Mouse (Mus musculus): Measurements from ENCODE around the gene Prss2. TPM values are rescaled to one million over a fixed set of nuclear protein-coding genes. Genes with fewer than 3 reads are reported as not detected.
"Not testable (repeated sequence)": the region's sequence is repeated elsewhere in the genome, so short reads cannot be mapped to it uniquely, and the experiment has no call there.

Gene Prss2
- polyA plus RNA-seq (2015; fragmentation: Nextera tagmentation; extraction: Ambion mirVana), result 0.54 TPM in 1 of 2 replicates, not detected in the other

GRCm38 (mm10) chr6:41521487-41521886, at the start of gene Prss2:
TSS of gene Prss2 (plus strand) at chr6:41521787.
- WGBS, result 61% methylated on average over 1 of the region's 1 CpGs
- ATAC-seq (ENCODE audit: borderline replicate concordance, extremely low read depth, low FRiP score, low TSS enrichment), result no peak
- no peak within 1 kb of the TSS for H3K4me2 ChIP-seq

GRCm38 (mm10) chr6:41499374-41499773, 22.2 kb upstream of the Prss2 start:
- Histone ChIP-seq H3K4me3 (no peak overlapping the region), H3K9me3 (no peaks in the 10 kb centered on the region), H3K4me2 (no peak overlapping the region), H3K36me3 (no peaks in the 10 kb centered on the region), H3K27ac (no peak overlapping the region), H3K4me1 (no peaks in the 10 kb centered on the region), H3K9ac (no peak overlapping the region), H3K27me3 (no peaks in the 10 kb centered on the region)
- WGBS, result 80% methylated on average over 3 of the region's 3 CpGs
- no peak for ATAC-seq (ENCODE audit: borderline replicate concordance, extremely low read depth, low FRiP score, low TSS enrichment)

More at GRCm38 (mm10) chr6:41521487-41521886, at the start of gene Prss2:
- no peaks in the 10 kb centered on the region for H3K36me3 ChIP-seq
- H3K4me1 ChIP-seq, result no peaks in the 10 kb centered on the region
- no peaks in the 10 kb centered on the region for H3K27me3 ChIP-seq
- H3K9me3 ChIP-seq, result no peaks in the 10 kb centered on the region
- no peak within 1 kb of the TSS for H3K4me3 ChIP-seq
- H3K9ac ChIP-seq, result no peak within 1 kb of the TSS
- H3K27ac ChIP-seq, result no peak within 1 kb of the TSS

GRCm38 (mm10) chr6:41504915-41505314, 16.7 kb upstream of the Prss2 start:
- Histone ChIP-seq H3K4me1 (no peaks in the 10 kb centered on the region), H3K9me3 (no peaks in the 10 kb centered on the region), H3K27me3 (no peaks in the 10 kb centered on the region), H3K4me3 (no peak overlapping the region), H3K4me2 (no peak overlapping the region), H3K36me3 (no peaks in the 10 kb centered on the region), H3K9ac (no peak overlapping the region), H3K27ac (no peak overlapping the region)
- 78% methylated on average over 2 of the region's 2 CpGs for WGBS
- ATAC-seq (ENCODE audit: borderline replicate concordance, extremely low read depth, low FRiP score, low TSS enrichment), result no peak

GRCm38 (mm10) chr6:41505323-41505722, 16.3 kb upstream of the Prss2 start:
- Histone ChIP-seq H3K4me3 (no peak overlapping the region), H3K27ac (no peak overlapping the region), H3K9ac (no peak overlapping the region), H3K36me3 (no peaks in the 10 kb centered on the region), H3K4me2 (no peak overlapping the region), H3K4me1 (no peaks in the 10 kb centered on the region), H3K27me3 (no peaks in the 10 kb centered on the region), H3K9me3 (no peaks in the 10 kb centered on the region)
- ATAC-seq (ENCODE audit: borderline replicate concordance, extremely low read depth, low FRiP score, low TSS enrichment), result no peak
- 59% methylated on average over 6 of the region's 6 CpGs for WGBS

- Histone ChIP-seq H3K27me3 (no peaks in the 10 kb centered on the region), H3K9ac (no peak overlapping the region), H3K36me3 (no peaks in the 10 kb centered on the region), H3K27ac (no peak overlapping the region), H3K4me2 (no peak overlapping the region), H3K4me3 (no peak overlapping the region), H3K9me3 (no peaks in the 10 kb centered on the region), H3K4me1 (no peaks in the 10 kb centered on the region)
- no peak for ATAC-seq (ENCODE audit: borderline replicate concordance, extremely low read depth, low FRiP score, low TSS enrichment)
- 58% methylated on average over 6 of the region's 6 CpGs for WGBS
Measured at GRCm38 (mm10) chr6:41518017-41518524, 3.5 kb upstream of the Prss2 start.

- Histone ChIP-seq H3K4me1 (no peaks in the 10 kb centered on the region), H3K4me2 (no peak overlapping the region), H3K9ac (no peak overlapping the region), H3K27me3 (no peaks in the 10 kb centered on the region), H3K4me3 (no peak overlapping the region), H3K9me3 (no peaks in the 10 kb centered on the region), H3K36me3 (no peaks in the 10 kb centered on the region), H3K27ac (no peak overlapping the region)
- no peak for ATAC-seq (ENCODE audit: borderline replicate concordance, extremely low read depth, low FRiP score, low TSS enrichment)
Measured at GRCm38 (mm10) chr6:41526453-41526852, 4.9 kb downstream of the Prss2 start.

- H3K9me3 ChIP-seq, result no peaks in the 10 kb centered on the region
- H3K9ac ChIP-seq, result no peak overlapping the region
- no peak overlapping the region for H3K27ac ChIP-seq
- no peak overlapping the region for H3K4me2 ChIP-seq
- no peak for ATAC-seq (ENCODE audit: borderline replicate concordance, extremely low read depth, low FRiP score, low TSS enrichment)
- no peaks in the 10 kb centered on the region for H3K4me1 ChIP-seq
- no peaks in the 10 kb centered on the region for H3K36me3 ChIP-seq
- no peaks in the 10 kb centered on the region for H3K27me3 ChIP-seq
- H3K4me3 ChIP-seq, result no peak overlapping the region
- WGBS, result 79% methylated on average over 1 of the region's 1 CpGs
Measured at GRCm38 (mm10) chr6:41527402-41527801, 5.8 kb downstream of the Prss2 start.

- H3K27ac ChIP-seq; H3K4me3 ChIP-seq; H3K4me1 ChIP-seq; H3K36me3 ChIP-seq; H3K4me2 ChIP-seq; H3K27me3 ChIP-seq; H3K9me3 ChIP-seq; ATAC-seq (ENCODE audit: borderline replicate concordance, extremely low read depth, low FRiP score, low TSS enrichment); H3K9ac ChIP-seq: not testable (repeated sequence)
- WGBS, result 0% methylated on average over 1 of the region's 2 CpGs
Measured at GRCm38 (mm10) chr6:41529987-41530386, 8.4 kb downstream of the Prss2 start.

GRCm38 (mm10) chr6:41532181-41532580, 10.6 kb downstream of the Prss2 start:
- H3K9ac ChIP-seq, result no peak overlapping the region
- no peaks in the 10 kb centered on the region for H3K4me1 ChIP-seq
- no peaks in the 10 kb centered on the region for H3K36me3 ChIP-seq
- no peak overlapping the region for H3K4me2 ChIP-seq
- no peak for ATAC-seq (ENCODE audit: borderline replicate concordance, extremely low read depth, low FRiP score, low TSS enrichment)
- H3K4me3 ChIP-seq, result no peak overlapping the region
- 72% methylated on average over 4 of the region's 4 CpGs for WGBS
- H3K9me3 ChIP-seq, result no peaks in the 10 kb centered on the region
- no peaks in the 10 kb centered on the region for H3K27me3 ChIP-seq
- no peak overlapping the region for H3K27ac ChIP-seq

GRCm38 (mm10) chr6:41532687-41533284, 11.2 kb downstream of the Prss2 start:
- no peaks in the 10 kb centered on the region for H3K9me3 ChIP-seq
- no peak overlapping the region for H3K4me3 ChIP-seq
- H3K36me3 ChIP-seq, result no peaks in the 10 kb centered on the region
- ATAC-seq (ENCODE audit: borderline replicate concordance, extremely low read depth, low FRiP score, low TSS enrichment), result no peak
- WGBS, result 83% methylated on average over 8 of the region's 8 CpGs
- H3K27ac ChIP-seq, result no peak overlapping the region
- no peaks in the 10 kb centered on the region for H3K4me1 ChIP-seq
- H3K27me3 ChIP-seq, result no peaks in the 10 kb centered on the region
- H3K9ac ChIP-seq, result no peak overlapping the region
- H3K4me2 ChIP-seq, result no peak overlapping the region

GRCm38 (mm10) chr6:41537376-41537775, 15.8 kb downstream of the Prss2 start:
- Histone ChIP-seq H3K4me2 (no peak overlapping the region), H3K4me3 (no peak overlapping the region), H3K9ac (no peak overlapping the region), H3K27me3 (no peaks in the 10 kb centered on the region), H3K9me3 (no peaks in the 10 kb centered on the region), H3K36me3 (no peaks in the 10 kb centered on the region), H3K4me1 (no peaks in the 10 kb centered on the region), H3K27ac (no peak overlapping the region)
- no peak for ATAC-seq (ENCODE audit: borderline replicate concordance, extremely low read depth, low FRiP score, low TSS enrichment)
- 90% methylated on average over 1 of the region's 1 CpGs for WGBS

- not testable (repeated sequence) for H3K27ac ChIP-seq; H3K4me2 ChIP-seq; ATAC-seq (ENCODE audit: borderline replicate concordance, extremely low read depth, low FRiP score, low TSS enrichment); H3K4me1 ChIP-seq; H3K9ac ChIP-seq; H3K9me3 ChIP-seq; H3K4me3 ChIP-seq; H3K27me3 ChIP-seq; H3K36me3 ChIP-seq
- whole genome bisulfite sequencing, result 82% methylated on average over 6 of the region's 8 CpGs
Measured at GRCm38 (mm10) chr6:41538296-41538695, 16.7 kb downstream of the Prss2 start.

- no peaks in the 10 kb centered on the region for H3K4me1 ChIP-seq
- H3K27ac ChIP-seq, result no peak overlapping the region
- no peaks in the 10 kb centered on the region for H3K36me3 ChIP-seq
- H3K9me3 ChIP-seq, result no peaks in the 10 kb centered on the region
- peaks cover 7% of the 10 kb centered on the region; the same call in 1 of the 2 replicates for H3K27me3 ChIP-seq
- H3K4me2 ChIP-seq, result no peak overlapping the region
- no peak for ATAC-seq (ENCODE audit: borderline replicate concordance, extremely low read depth, low FRiP score, low TSS enrichment)
- no peak overlapping the region for H3K9ac ChIP-seq
- H3K4me3 ChIP-seq, result no peak overlapping the region
Measured at GRCm38 (mm10) chr6:41540746-41541145, 19.2 kb downstream of the Prss2 start.
